Mouse (Mus musculus) cerebellum, postnatal 25 days (tissue): Measurements from ENCODE around the gene AF366264.
A peak's percentile ranks its signal among the peaks of the same experiment; 100 is the strongest.
"Not testable (repeated sequence)": the region's sequence is repeated elsewhere in the genome, so short reads cannot be mapped to it uniquely, and the experiment has no call there.

Experiments
- DNase-seq, 2 experiments: peaks; one replicate each; pipeline ENCODE4 v3.0.0; 2021; ENCODE audit warnings: mixed read lengths in 2 of 2

AF366264 gene

GRCm38 (mm10) chr8:13838289-13838688 lies at the start of gene AF366264:
Gene AF366264, minus strand, starts transcription at chr8:13838389.
- DNase-seq: not testable (repeated sequence)

- peak; percentile 43 to 51 for DNase-seq
These were observed 5.1 kb upstream of the AF366264 start for GRCm38 (mm10) chr8:13843286-13843685.

- no peak for DNase-seq
These were observed 9.5 kb downstream of the AF366264 start for GRCm38 (mm10) chr8:13828598-13829172.

GRCm38 (mm10) chr8:13799566-13799965 lies 38.6 kb downstream of the AF366264 start:
- no peak for DNase-seq

GRCm38 (mm10) chr8:13797676-13798075 lies 40.5 kb downstream of the AF366264 start:
- DNase-seq: no peak

GRCm38 (mm10) chr8:13793746-13794101 lies 44.5 kb downstream of the AF366264 start:
- no peak for DNase-seq

- DNase-seq: no peak
These were observed 45.0 kb downstream of the AF366264 start for GRCm38 (mm10) chr8:13793097-13793745.

- no peak for DNase-seq
These were observed 48.6 kb downstream of the AF366264 start for GRCm38 (mm10) chr8:13789606-13790005.

- peak; percentile 98 to 99 for DNase-seq
These were observed 52.4 kb downstream of the AF366264 start for GRCm38 (mm10) chr8:13785764-13786299.

GRCm38 (mm10) chr8:13785250-13785763 lies 52.9 kb downstream of the AF366264 start, which contains the start of gene Upf3a:
Gene Upf3a, plus strand, starts transcription at chr8:13785615.
- peak; percentile 88 to 93 for DNase-seq
